Mouse (Mus musculus) CH12.LX (cell line): ENCODE data around the gene Ak4. TPM values are rescaled to one million over a fixed set of nuclear protein-coding genes. Genes with fewer than 3 reads are reported as not detected.

Source experiments
- DNase-seq: peaks from one replicate; pipeline ENCODE4 v3.0.0-alpha.2; 2013; ENCODE audit errors: extremely low read depth
- H3K27ac ChIP-seq: 2 replicates; pipeline ENCODE4 v1.5.1; 2012; ENCODE audit warnings: low read depth, mild to moderate bottlenecking, control low read depth, moderate library complexity; ENCODE audit not compliant: insufficient read depth
- H3K27me3 ChIP-seq: replicated peaks from 2 replicates; pipeline ENCODE3; 2012; ENCODE audit warnings: inconsistent platforms
- H3K36me3 ChIP-seq, 2 experiments: replicated peaks in 1 of 2; 2 replicates each; pipeline versions ENCODE3 to v1.6.1; 2012; ENCODE audit warnings: inconsistent platforms in 1 of 2, low read length in 1 of 2, mild to moderate bottlenecking in 1 of 2, mixed read lengths in 1 of 2, moderate library complexity in 1 of 2; ENCODE audit not compliant: control insufficient read depth in 1 of 2, insufficient read depth in 1 of 2
- H3K4me1 ChIP-seq, 2 experiments: 2 replicates each; pipeline ENCODE4 v1.6.1; 2012; ENCODE audit warnings: inconsistent platforms in 1 of 2, moderate library complexity in 1 of 2; ENCODE audit not compliant: insufficient read depth in 2 of 2, control insufficient read depth in 1 of 2
- H3K4me2 ChIP-seq: 2 replicates; pipeline ENCODE4 v1.6.1; 2012; ENCODE audit warnings: low read depth, mild to moderate bottlenecking, control low read depth; ENCODE audit not compliant: poor library complexity, insufficient read depth, severe bottlenecking
- H3K4me3 ChIP-seq, 3 experiments: fragments of 150-350 bp in 1 of 3; sonication (generic) in 1 of 3; replicated peaks in 1 of 3; 2 replicates each; pipeline versions ENCODE3 to v1.5.1; 2011 to 2012; ENCODE audit warnings: low read depth in 2 of 3, low read length in 2 of 3, mild to moderate bottlenecking in 2 of 3, moderate library complexity in 2 of 3, control low read depth in 1 of 3, improper control_type of control experiment in 1 of 3, inconsistent platforms in 1 of 3, mixed read lengths in 1 of 3; ENCODE audit not compliant: poor library complexity in 1 of 3
- H3K79me2 ChIP-seq: replicated peaks from 2 replicates; pipeline ENCODE4 v1.6.1; 2012; ENCODE audit warnings: mild to moderate bottlenecking, moderate library complexity; ENCODE audit not compliant: control insufficient read depth, poor library complexity, insufficient read depth, severe bottlenecking; ENCODE audit errors: extremely low read depth
- H3K9ac ChIP-seq: 2 replicates; pipeline ENCODE4 v1.6.1; 2012; ENCODE audit warnings: low read depth, mild to moderate bottlenecking, control low read depth, moderate library complexity; ENCODE audit not compliant: insufficient read depth
- H3K9me3 ChIP-seq: replicated peaks from 2 replicates; pipeline ENCODE3; 2012; ENCODE audit warnings: low read length, inconsistent platforms, mixed read lengths
- CHD2 ChIP-seq: IDR thresholded peaks from 2 replicates; pipeline ENCODE4 v1.6.1; 2011; ENCODE audit warnings: low read length, improper control_type of control experiment
- CTCF ChIP-seq, 2 experiments: IDR thresholded peaks in 1 of 2; conservative IDR thresholded peaks in 1 of 2; 2 replicates each; pipeline ENCODE4 v1.5.1; 2011 to 2012; ENCODE audit warnings: low read depth in 2 of 2, low read length in 2 of 2, improper control_type of control experiment in 1 of 2, inconsistent platforms in 1 of 2, mild to moderate bottlenecking in 1 of 2, moderate library complexity in 1 of 2
- E2F4 ChIP-seq: IDR thresholded peaks from 2 replicates; pipeline ENCODE4 v1.6.1; 2011; ENCODE audit warnings: low read depth, low read length, improper control_type of control experiment; ENCODE audit not compliant: insufficient replicate concordance
- ETS1 ChIP-seq: conservative IDR thresholded peaks from 2 replicates; pipeline ENCODE4 v1.6.1; 2012; ENCODE audit warnings: low read depth, mild to moderate bottlenecking, inconsistent platforms, low read length, improper control_type of control experiment, moderate library complexity
- GABPA ChIP-seq: IDR thresholded peaks from 2 replicates; pipeline ENCODE4 v1.6.1; 2012; ENCODE audit warnings: low read depth, low read length, improper control_type of control experiment, inconsistent platforms; ENCODE audit not compliant: insufficient replicate concordance
- IRF4 ChIP-seq: IDR thresholded peaks from 2 replicates; pipeline ENCODE4 v1.6.1; 2014; ENCODE audit warnings: low read depth, mild to moderate bottlenecking, inconsistent platforms, low read length, improper control_type of control experiment
- MAFK ChIP-seq: IDR thresholded peaks from 2 replicates; pipeline ENCODE4 v1.6.1; 2011; ENCODE audit warnings: low read length, improper control_type of control experiment; ENCODE audit not compliant: insufficient replicate concordance
- MAX ChIP-seq: IDR thresholded peaks from 2 replicates; pipeline ENCODE4 v1.6.1; 2011; ENCODE audit warnings: low read length, improper control_type of control experiment
- MEF2A ChIP-seq: IDR thresholded peaks from 2 replicates; pipeline ENCODE4 v1.6.1; 2014; ENCODE audit warnings: low read depth, mild to moderate bottlenecking, inconsistent platforms, low read length, improper control_type of control experiment, borderline replicate concordance
- MXI1 ChIP-seq: IDR thresholded peaks from 2 replicates; pipeline ENCODE4 v1.6.1; 2011; ENCODE audit warnings: mild to moderate bottlenecking, low read depth, low read length, improper control_type of control experiment
- MYC ChIP-seq: IDR thresholded peaks from 2 replicates; pipeline ENCODE4 v1.6.1; 2011; ENCODE audit warnings: low read depth, mild to moderate bottlenecking, improper control_type of control experiment, low read length
- NELFE ChIP-seq: IDR thresholded peaks from 2 replicates; pipeline ENCODE4 v1.6.1; 2011; ENCODE audit warnings: low read depth, low read length, improper control_type of control experiment
- POLR2A ChIP-seq: IDR thresholded peaks from 2 replicates; pipeline ENCODE4 v1.6.1; 2011; ENCODE audit warnings: low read depth, mild to moderate bottlenecking, improper control_type of control experiment, low read length
- POLR2AphosphoS2 ChIP-seq: IDR thresholded peaks from 2 replicates; pipeline ENCODE4 v1.6.1; 2011; ENCODE audit warnings: low read depth, low read length, improper control_type of control experiment
- RAD21 ChIP-seq: IDR thresholded peaks from 2 replicates; pipeline ENCODE4 v1.6.1; 2011; ENCODE audit warnings: low read depth, mild to moderate bottlenecking, low read length, improper control_type of control experiment, moderate library complexity
- SIN3A ChIP-seq: IDR thresholded peaks from 2 replicates; pipeline ENCODE4 v1.6.1; 2012; ENCODE audit warnings: low read length, improper control_type of control experiment, inconsistent platforms
- SMC3 ChIP-seq: IDR thresholded peaks from 2 replicates; pipeline ENCODE4 v1.6.1; 2011; ENCODE audit warnings: low read depth, low read length, improper control_type of control experiment
- USF1 ChIP-seq: IDR thresholded peaks from 2 replicates; pipeline ENCODE4 v1.6.1; 2014; ENCODE audit warnings: low read depth, mild to moderate bottlenecking, inconsistent platforms, low read length, improper control_type of control experiment
- ZC3H11A ChIP-seq: IDR thresholded peaks from 2 replicates; pipeline ENCODE4 v1.6.1; 2012; ENCODE audit warnings: low read depth, mild to moderate bottlenecking, inconsistent platforms, low read length, improper control_type of control experiment
- ZKSCAN1 ChIP-seq: IDR thresholded peaks from 2 replicates; pipeline ENCODE4 v1.6.1; 2012; ENCODE audit warnings: low read depth, inconsistent platforms, low read length, improper control_type of control experiment, borderline replicate concordance
- ZNF384 ChIP-seq: IDR thresholded peaks from 2 replicates; pipeline ENCODE4 v1.6.1; 2012; ENCODE audit warnings: low read depth, low read length, improper control_type of control experiment, inconsistent platforms
- dilution Hi-C: fragments of 300-500 bp; cut with MboI; formaldehyde crosslinking; loops from 2 replicates; pipeline ENCODE4 v1.14.3; 2020; ENCODE audit warnings: low sequenced_read_pairs; ENCODE audit not compliant: extremely low pct_unique_long_range_greater_than_20kb, extremely low pct_ligation_motif_present
- in situ Hi-C: fragments of 300-500 bp; cut with MboI; formaldehyde crosslinking; loops from 3 replicates; pipeline ENCODE4 v1.14.3; 2019; ENCODE audit warnings: low sequenced_read_pairs, low pct_ligation_motif_present, low pct_unique_long_range_greater_than_20kb, mixed read lengths
- polyA plus RNA-seq: library from polyadenylated mRNA; unstranded; fragments of >175 nt; gene quantifications from 2 replicates; pipeline ENCODE4 v1.2.1, GENCODE M21; 2012; ENCODE audit warnings: low read depth; ENCODE audit not compliant: insufficient read length
- total RNA-seq, 2 experiments: library from RNA; depleted of rRNA; stranded (reverse); fragments of 300-350 nt in 1 of 2; fragments of >200 nt in 1 of 2; gene quantifications; 2 replicates each; pipeline ENCODE4 v1.2.3; 2012 to 2014

Gene Ak4
- total and polyA plus RNA-seq, 3 experiments, result 11.8 to 49.4 (median 23.0) TPM

GRCm38 (mm10) chr4:101372283-101372682 lies 46.8 kb upstream of the Ak4 start:
- no peak overlapping the region for H3K27ac ChIP-seq
- H3K36me3 ChIP-seq, result no peaks in the 10 kb centered on the region
- peak in 1 of 2 experiments; percentile 30; a peak in 1 of 4 replicates for TF ChIP-seq CTCF (conservative IDR thresholded peaks at IDR 0.05 in 1 of 2, IDR thresholded peaks at IDR 0.05 in 1 of 2; ENCODE audit: low read depth in 2 of 2, low read length in 2 of 2)
- TF ChIP-seq POLR2A, result no peak
- peak; percentile 6; the same call in 1 of the 2 replicates for TF ChIP-seq RAD21
- dilution Hi-C loops (no loop called here), in situ Hi-C loops (no loop called here)
- H3K27me3 ChIP-seq, result no peaks in the 10 kb centered on the region
- no peaks in the 10 kb centered on the region for H3K4me1 ChIP-seq
- H3K79me2 ChIP-seq, result no peaks in the 10 kb centered on the region
- no peak overlapping the region for H3K4me2 ChIP-seq
- H3K4me3 ChIP-seq, result no peak overlapping the region
- no peaks in the 10 kb centered on the region for H3K9me3 ChIP-seq
- H3K9ac ChIP-seq, result no peak overlapping the region
- no peak for DNase-seq

GRCm38 (mm10) chr4:101372751-101373150 lies 46.3 kb upstream of the Ak4 start:
- Histone ChIP-seq H3K79me2 (no peaks in the 10 kb centered on the region), H3K4me2 (no peak overlapping the region), H3K4me3 (no peak overlapping the region), H3K4me1 (no peaks in the 10 kb centered on the region), H3K27me3 (no peaks in the 10 kb centered on the region), H3K36me3 (no peaks in the 10 kb centered on the region), H3K9ac (no peak overlapping the region), H3K9me3 (no peaks in the 10 kb centered on the region), H3K27ac (no peak overlapping the region)
- in situ Hi-C loops (no loop called here), dilution Hi-C loops (no loop called here)
- DNase-seq, result no peak
- TF ChIP-seq MEF2A, result no peak
- no peak for TF ChIP-seq E2F4
- no peak for TF ChIP-seq ZC3H11A
- no peak for TF ChIP-seq MAFK

GRCm38 (mm10) chr4:101374104-101374503 lies 45.0 kb upstream of the Ak4 start:
- 0 out of 4 replicates have a peak, but pooled peaks cover 0 to 3% of the 10 kb centered on the region in 2 experiments for H3K4me1 ChIP-seq
- no peak overlapping the region for H3K4me2 ChIP-seq
- H3K9ac ChIP-seq, result no peak overlapping the region
- H3K9me3 ChIP-seq, result no peaks in the 10 kb centered on the region
- no peak overlapping the region for H3K27ac ChIP-seq
- H3K36me3 ChIP-seq, result no peaks in the 10 kb centered on the region
- DNase-seq, result no peak
- no peak overlapping the region for H3K4me3 ChIP-seq
- dilution Hi-C loops (no loop called here), in situ Hi-C loops (no loop called here)
- H3K27me3 ChIP-seq, result no peaks in the 10 kb centered on the region
- TF ChIP-seq POLR2AphosphoS2 (no peak), IRF4 (no peak), SIN3A (no peak), CHD2 (no peak), GABPA (no peak), ETS1 (no peak), ZKSCAN1 (no peak), ZNF384 (no peak), MYC (no peak), MAX (no peak), NELFE (no peak), USF1 (no peak), MXI1 (no peak), SMC3 (no peak), MAFK (no peak)
- H3K79me2 ChIP-seq, result no peaks in the 10 kb centered on the region
